Mouse (Mus musculus) adrenal gland, postnatal 4 days (tissue): Measurements from ENCODE around the gene Ap1s1. TPM values are rescaled to one million over a fixed set of nuclear protein-coding genes. Genes with fewer than 3 reads are reported as not detected.
A peak's percentile ranks its signal among the peaks of the same experiment; 100 is the strongest.

Experiments
- DNase-seq, 2 experiments: peaks; one replicate each; pipeline ENCODE4 v3.0.0; 2021 to 2022; ENCODE audit warnings: low spot score in 2 of 2, mixed read lengths in 2 of 2
- total RNA-seq, 2 experiments: library from RNA; stranded (reverse); gene quantifications; 2 replicates each; pipeline ENCODE4 v1.2.3; 2021

Ap1s1 gene
- total RNA-seq, 2 experiments from 2014 or later = 121 to 124 TPM

GRCm38 (mm10) chr5:137065923-137066322 is 20.0 kb upstream of the Ap1s1 start:
- no peak for DNase-seq

- DNase-seq = no peak
Observed at GRCm38 (mm10) chr5:137065454-137065853, 19.5 kb upstream of the Ap1s1 start.

GRCm38 (mm10) chr5:137062601-137063000 is 16.7 kb upstream of the Ap1s1 start:
- DNase-seq = no peak

- DNase-seq = no peak
Observed at GRCm38 (mm10) chr5:137061809-137062481, 16.0 kb upstream of the Ap1s1 start.

GRCm38 (mm10) chr5:137054873-137055272 is 8.9 kb upstream of the Ap1s1 start:
- DNase-seq = no peak

GRCm38 (mm10) chr5:137054299-137054698 is 8.4 kb upstream of the Ap1s1 start:
- DNase-seq = no peak

GRCm38 (mm10) chr5:137051914-137052505 is 6.1 kb upstream of the Ap1s1 start:
- no peak for DNase-seq

- DNase-seq = no peak
Observed at GRCm38 (mm10) chr5:137051125-137051524, 5.2 kb upstream of the Ap1s1 start.

GRCm38 (mm10) chr5:137046991-137047390 is 1.1 kb upstream of the Ap1s1 start:
- DNase-seq = no peak

GRCm38 (mm10) chr5:137046324-137046718 is 386 bp upstream of the Ap1s1 start:
- no peak for DNase-seq

- DNase-seq = no peak
Observed at GRCm38 (mm10) chr5:137043997-137044396, 1.9 kb downstream of the Ap1s1 start.

- DNase-seq = no peak
Observed at GRCm38 (mm10) chr5:137041442-137041841, 4.5 kb downstream of the Ap1s1 start.

- DNase-seq = no peak
Observed at GRCm38 (mm10) chr5:137039453-137039852, 6.5 kb downstream of the Ap1s1 start.

GRCm38 (mm10) chr5:137036211-137036610 is 9.7 kb downstream of the Ap1s1 start:
- DNase-seq = no peak

GRCm38 (mm10) chr5:137032641-137033074 is 13.3 kb downstream of the Ap1s1 start:
- peak; percentile 85 to 87 for DNase-seq

GRCm38 (mm10) chr5:137032033-137032421 is 13.9 kb downstream of the Ap1s1 start:
- no peak for DNase-seq

GRCm38 (mm10) chr5:137031076-137032032 is 14.6 kb downstream of the Ap1s1 start:
- peak; percentile 27 to 29 for DNase-seq

GRCm38 (mm10) chr5:137030416-137030810 is 15.5 kb downstream of the Ap1s1 start:
- DNase-seq = no peak

- DNase-seq = peak; percentile 92
Observed at GRCm38 (mm10) chr5:137029643-137030415, 16.1 kb downstream of the Ap1s1 start.

- DNase-seq = no peak
Observed at GRCm38 (mm10) chr5:137029273-137029585, 16.7 kb downstream of the Ap1s1 start.
